Mouse (Mus musculus): ENCODE results near the gene Cd44. TPM values are rescaled to one million over a fixed set of nuclear protein-coding genes. Genes with fewer than 3 reads are reported as not detected.

The Cd44 gene
- total and polyA plus RNA-seq, 3 experiments, result 102 to 153 (median 112) TPM

GRCm38 (mm10) chr2:102918301-102918700, 16.8 kb upstream of the Cd44 start:
- dilution Hi-C loops (cut with MboI; ENCODE audit: extremely low pct_ligation_motif_present, extremely low pct_unique_long_range_greater_than_20kb, low sequenced_read_pairs), result no loop called here
- Histone ChIP-seq H3K9me3 (replicated peaks; ENCODE audit: low read length) (no peaks in the 10 kb centered on the region), H3K36me3 (replicated peaks in 1 of 2; ENCODE audit: control insufficient read depth in 1 of 2, insufficient read depth in 1 of 2, low read length in 1 of 2) (no peaks in the 10 kb centered on the region), H3K79me2 (replicated peaks; ENCODE audit: control insufficient read depth, extremely low read depth, insufficient read depth, poor library complexity, severe bottlenecking) (no peaks in the 10 kb centered on the region), H3K9ac (ENCODE audit: insufficient read depth, low read depth) (no peak overlapping the region), H3K27ac (ENCODE audit: insufficient read depth, low read depth) (no peak overlapping the region), H3K4me3 (replicated peaks in 1 of 3; ENCODE audit: low read depth in 2 of 3, low read length in 2 of 3, poor library complexity in 1 of 3) (no peak overlapping the region), H3K27me3 (replicated peaks) (peaks cover 1% of the 10 kb centered on the region), H3K4me2 (ENCODE audit: insufficient read depth, low read depth, poor library complexity, severe bottlenecking) (no peak overlapping the region), H3K4me1 (ENCODE audit: control insufficient read depth in 1 of 2, insufficient read depth in 2 of 2) (peaks cover 24 to 36% of the 10 kb centered on the region in 2 experiments)
- TF ChIP-seq CHD1 (IDR thresholded peaks at IDR 0.05; ENCODE audit: low read depth, low read length), result no peak
- no peak for DNase-seq (ENCODE audit: extremely low read depth)
- in situ Hi-C loops (cut with MboI; ENCODE audit: low pct_ligation_motif_present, low pct_unique_long_range_greater_than_20kb, low sequenced_read_pairs), result no loop called here

DNA sequence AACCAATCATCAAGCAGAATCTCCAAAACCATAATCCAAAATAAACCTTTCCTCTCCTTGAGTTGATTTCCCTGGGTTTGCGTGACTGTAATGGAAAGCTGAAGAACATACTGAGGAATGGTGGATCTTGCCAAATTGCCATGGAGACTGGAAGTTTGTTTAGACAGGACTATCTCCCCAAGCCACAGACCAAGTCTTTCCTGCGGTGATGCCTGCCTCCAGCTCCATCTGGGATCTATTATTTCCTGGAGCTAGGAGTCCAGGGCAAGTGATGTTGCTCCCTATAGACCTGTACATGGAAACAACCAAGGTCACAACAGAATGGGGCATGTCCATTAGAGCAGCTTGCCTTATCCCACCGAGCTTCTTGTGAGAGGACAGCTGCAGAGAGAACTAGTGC, 15.1 kb upstream of the Cd44 start:
- H3K27ac ChIP-seq (ENCODE audit: insufficient read depth, low read depth), result no peak overlapping the region
- no peaks in the 10 kb centered on the region for H3K36me3 ChIP-seq (replicated peaks in 1 of 2; ENCODE audit: control insufficient read depth in 1 of 2, insufficient read depth in 1 of 2, low read length in 1 of 2)
- DNase-seq (ENCODE audit: extremely low read depth), result no peak
- H3K79me2 ChIP-seq (replicated peaks; ENCODE audit: control insufficient read depth, extremely low read depth, insufficient read depth, poor library complexity, severe bottlenecking), result no peaks in the 10 kb centered on the region
- no peaks in the 10 kb centered on the region for H3K9me3 ChIP-seq (replicated peaks; ENCODE audit: low read length)
- no peak for TF ChIP-seq MYC (IDR thresholded peaks at IDR 0.05; ENCODE audit: low read depth, low read length)
- TF ChIP-seq RCOR1 (conservative IDR thresholded peaks at IDR 0.05; ENCODE audit: low read depth, low read length), result no peak
- TF ChIP-seq ELF1 (IDR thresholded peaks at IDR 0.05; ENCODE audit: low read depth, low read length), result no peak
- no peak for TF ChIP-seq KAT2A (IDR thresholded peaks at IDR 0.05; ENCODE audit: insufficient replicate concordance, low read length)
- TF ChIP-seq JUND (conservative IDR thresholded peaks at IDR 0.05; ENCODE audit: low read depth, low read length), result no peak
- no peak for TF ChIP-seq EP300 (IDR thresholded peaks at IDR 0.05; ENCODE audit: low read length)
- no peak for TF ChIP-seq NRF1 (IDR thresholded peaks at IDR 0.05; ENCODE audit: low read depth, low read length)
- no peak for TF ChIP-seq ZMIZ1 (IDR thresholded peaks at IDR 0.05; ENCODE audit: low read depth, low read length)
- no peak for TF ChIP-seq MAX (IDR thresholded peaks at IDR 0.05; ENCODE audit: low read length)
- TF ChIP-seq JUN (IDR thresholded peaks at IDR 0.05; ENCODE audit: insufficient read depth, low read depth, low read length), result no peak
- TF ChIP-seq BHLHE40 (IDR thresholded peaks at IDR 0.05; ENCODE audit: low read depth, low read length), result no peak
- TF ChIP-seq MEF2A (IDR thresholded peaks at IDR 0.05; ENCODE audit: borderline replicate concordance, low read depth, low read length), result no peak
- dilution Hi-C loops (cut with MboI; ENCODE audit: extremely low pct_ligation_motif_present, extremely low pct_unique_long_range_greater_than_20kb, low sequenced_read_pairs), result no loop called here
- H3K9ac ChIP-seq (ENCODE audit: insufficient read depth, low read depth), result no peak overlapping the region
- peaks cover 1% of the 10 kb centered on the region for H3K27me3 ChIP-seq (replicated peaks)
- no peak overlapping the region for H3K4me2 ChIP-seq (ENCODE audit: insufficient read depth, low read depth, poor library complexity, severe bottlenecking)
- in situ Hi-C loops (cut with MboI; ENCODE audit: low pct_ligation_motif_present, low pct_unique_long_range_greater_than_20kb, low sequenced_read_pairs), result no loop called here
- H3K4me3 ChIP-seq (replicated peaks in 1 of 3; ENCODE audit: low read depth in 2 of 3, low read length in 2 of 3, poor library complexity in 1 of 3), result no peak overlapping the region
- H3K4me1 ChIP-seq (ENCODE audit: control insufficient read depth in 1 of 2, insufficient read depth in 2 of 2), result peaks cover 37 to 53% of the 10 kb centered on the region in 2 experiments

GRCm38 (mm10) chr2:102914675-102915074, 13.2 kb upstream of the Cd44 start:
- H3K27me3 ChIP-seq (replicated peaks), result peaks cover 1% of the 10 kb centered on the region
- H3K4me3 ChIP-seq (replicated peaks in 1 of 3; ENCODE audit: low read depth in 2 of 3, low read length in 2 of 3, poor library complexity in 1 of 3), result no peak overlapping the region
- H3K27ac ChIP-seq (ENCODE audit: insufficient read depth, low read depth), result peak overlapping the region; percentile 62
- no peaks in the 10 kb centered on the region for H3K9me3 ChIP-seq (replicated peaks; ENCODE audit: low read length)
- H3K79me2 ChIP-seq (replicated peaks; ENCODE audit: control insufficient read depth, extremely low read depth, insufficient read depth, poor library complexity, severe bottlenecking), result no peaks in the 10 kb centered on the region
- H3K4me2 ChIP-seq (ENCODE audit: insufficient read depth, low read depth, poor library complexity, severe bottlenecking), result no peak overlapping the region
- H3K36me3 ChIP-seq (replicated peaks in 1 of 2; ENCODE audit: control insufficient read depth in 1 of 2, insufficient read depth in 1 of 2, low read length in 1 of 2), result no peaks in the 10 kb centered on the region
- peaks cover 40 to 61% of the 10 kb centered on the region in 2 experiments for H3K4me1 ChIP-seq (ENCODE audit: control insufficient read depth in 1 of 2, insufficient read depth in 2 of 2)
- H3K9ac ChIP-seq (ENCODE audit: insufficient read depth, low read depth), result peak overlapping the region; percentile 16; the same call in 1 of the 2 replicates
- in situ Hi-C loops (cut with MboI; ENCODE audit: low pct_ligation_motif_present, low pct_unique_long_range_greater_than_20kb, low sequenced_read_pairs) (no loop called here), dilution Hi-C loops (cut with MboI; ENCODE audit: extremely low pct_ligation_motif_present, extremely low pct_unique_long_range_greater_than_20kb, low sequenced_read_pairs) (no loop called here)
- DNase-seq (ENCODE audit: extremely low read depth), result peak; percentile 75
- TF ChIP-seq CHD1 (IDR thresholded peaks at IDR 0.05; ENCODE audit: low read depth, low read length) (no peak), NRF1 (IDR thresholded peaks at IDR 0.05; ENCODE audit: low read depth, low read length) (no peak), MEF2A (IDR thresholded peaks at IDR 0.05; ENCODE audit: borderline replicate concordance, low read depth, low read length) (peak; percentile 85), POLR2AphosphoS2 (IDR thresholded peaks at IDR 0.05; ENCODE audit: low read depth, low read length) (no peak), MAX (IDR thresholded peaks at IDR 0.05; ENCODE audit: low read length) (peak; percentile 85), CHD2 (IDR thresholded peaks at IDR 0.05; ENCODE audit: low read length) (peak; percentile 63), MXI1 (IDR thresholded peaks at IDR 0.05; ENCODE audit: low read depth, low read length) (peak; percentile 63), SMC3 (IDR thresholded peaks at IDR 0.05; ENCODE audit: low read depth, low read length) (peak; percentile 15), IRF4 (IDR thresholded peaks at IDR 0.05; ENCODE audit: low read depth, low read length) (peak; percentile 89), E2F4 (IDR thresholded peaks at IDR 0.05; ENCODE audit: insufficient replicate concordance, low read depth, low read length) (no peak), TCF12 (IDR thresholded peaks at IDR 0.05; ENCODE audit: low read depth, low read length) (peak; percentile 93), ZMIZ1 (IDR thresholded peaks at IDR 0.05; ENCODE audit: low read depth, low read length) (peak; percentile 50; the same call in 1 of the 2 replicates), ELF1 (IDR thresholded peaks at IDR 0.05; ENCODE audit: low read depth, low read length) (peak; percentile 44), MAFK (IDR thresholded peaks at IDR 0.05; ENCODE audit: insufficient replicate concordance, low read length) (0 out of 2 replicates have a peak, but pooled peaks have one; percentile 39), RAD21 (IDR thresholded peaks at IDR 0.05; ENCODE audit: low read depth, low read length) (no peak; the same call in none of the 2 replicates), MYC (IDR thresholded peaks at IDR 0.05; ENCODE audit: low read depth, low read length) (peak; percentile 25; the same call in 1 of the 2 replicates), JUND (conservative IDR thresholded peaks at IDR 0.05; ENCODE audit: low read depth, low read length) (no peak), ZNF384 (IDR thresholded peaks at IDR 0.05; ENCODE audit: low read depth, low read length) (no peak), ZKSCAN1 (IDR thresholded peaks at IDR 0.05; ENCODE audit: borderline replicate concordance, low read depth, low read length) (no peak)

Measured in CH12.LX (cell line).